Mouse (Mus musculus) midbrain, embryonic 14.5 days (tissue): Measurements from ENCODE around the gene Macf1. TPM values are rescaled to one million over a fixed set of nuclear protein-coding genes. Genes with fewer than 3 reads are reported as not detected.
A peak's percentile ranks its signal among the peaks of the same experiment; 100 is the strongest.

ENCODE experiments used
- ATAC-seq: fragments of 200-750 bp; cut with Nextera tagmentation; 2 replicates; pipeline ENCODE4 v1.8.0; 2017; ENCODE audit warnings: moderate number of reproducible peaks, moderate library complexity; ENCODE audit not compliant: low FRiP score, low TSS enrichment
- DNase-seq: peaks from one replicate; pipeline ENCODE4 v3.0.0-alpha.2; 2015
- H3K27ac ChIP-seq: fragments of 300-500 bp; sonication (generic); replicated peaks from 2 replicates; pipeline ENCODE4 v1.5.1; 2014; ENCODE audit warnings: mild to moderate bottlenecking, low read depth, low read length, moderate library complexity
- H3K27me3 ChIP-seq: fragments of 300-500 bp; sonication (generic); 2 replicates; pipeline ENCODE4 v1.6.1; 2014; ENCODE audit warnings: low read length, control low read depth, mixed read lengths; ENCODE audit not compliant: control insufficient read depth, insufficient read depth
- H3K36me3 ChIP-seq: fragments of 300-500 bp; sonication (generic); 2 replicates; pipeline ENCODE4 v1.6.1; 2014; ENCODE audit warnings: low read length, control low read depth; ENCODE audit not compliant: control insufficient read depth, insufficient read depth
- H3K4me1 ChIP-seq: fragments of 300-500 bp; sonication (generic); 2 replicates; pipeline ENCODE4 v1.6.1; 2014; ENCODE audit warnings: mild to moderate bottlenecking, antibody characterized with exemption, low read length, control low read depth; ENCODE audit not compliant: control insufficient read depth, insufficient read depth
- H3K4me2 ChIP-seq: fragments of 300-500 bp; sonication (generic); 2 replicates; pipeline ENCODE4 v1.6.1; 2014; ENCODE audit warnings: mild to moderate bottlenecking, low read length, moderate library complexity
- H3K4me3 ChIP-seq: fragments of 300-500 bp; sonication (generic); replicated peaks from 2 replicates; pipeline ENCODE4 v1.5.1; 2014; ENCODE audit warnings: low read depth, low read length
- H3K9ac ChIP-seq: fragments of 300-500 bp; sonication (generic); replicated peaks from 2 replicates; pipeline ENCODE4 v1.6.1; 2014; ENCODE audit warnings: mild to moderate bottlenecking, low read length, moderate library complexity
- H3K9me3 ChIP-seq: fragments of 300-500 bp; sonication (generic); 2 replicates; pipeline ENCODE4 v1.6.1; 2016; ENCODE audit warnings: low read length, control low read depth, mixed read lengths; ENCODE audit not compliant: control insufficient read depth
- WGBS: fragments of 180-500 bp; shearing (Covaris S2); extraction: QIAGEN DNeasy Blood & Tissue Kit; methylation state at CpG from one replicate; pipeline ENCODE4 v1.1.7; 2014; 5-methylcytosine and 5-hydroxymethylcytosine counted together
- polyA plus RNA-seq: library from polyadenylated mRNA; unstranded; fragments of >200 nt; fragmentation: Nextera tagmentation; extraction: Ambion mirVana; gene quantifications from 2 replicates; pipeline ENCODE4 v1.2.1, GENCODE M21; 2014

The Macf1 gene
- polyA plus RNA-seq, 1 experiment from 2014 or later, result 140 TPM

GRCm38 (mm10) chr4:123685046-123685445, 886 bp upstream of the Macf1 start:
- Histone ChIP-seq H3K4me1 (peaks cover 18% of the 10 kb centered on the region), H3K4me3 (peak overlapping the region; percentile 91), H3K27ac (no peak overlapping the region), H3K36me3 (peaks cover 32% of the 10 kb centered on the region), H3K4me2 (peak overlapping the region; percentile 85), H3K9me3 (no peaks in the 10 kb centered on the region), H3K9ac (peak overlapping the region; percentile 98), H3K27me3 (no peaks in the 10 kb centered on the region)
- 76% methylated on average over 7 of the region's 7 CpGs for WGBS
- ATAC-seq, result no peak
- DNase-seq, result no peak

- Histone ChIP-seq H3K36me3 (peaks cover 48% of the 10 kb centered on the region), H3K9me3 (no peaks in the 10 kb centered on the region), H3K27ac (no peak overlapping the region), H3K27me3 (no peaks in the 10 kb centered on the region), H3K4me2 (no peak overlapping the region), H3K9ac (no peak overlapping the region), H3K4me3 (no peak overlapping the region), H3K4me1 (peaks cover 20% of the 10 kb centered on the region)
- no peak for ATAC-seq
- 84% methylated on average over 8 of the region's 8 CpGs for WGBS
- no peak for DNase-seq
These were observed 1.9 kb downstream of the Macf1 start for GRCm38 (mm10) chr4:123682291-123682690.

GRCm38 (mm10) chr4:123680962-123681361, 3.2 kb downstream of the Macf1 start:
- H3K4me2 ChIP-seq, result no peak overlapping the region
- DNase-seq, result no peak
- no peaks in the 10 kb centered on the region for H3K27me3 ChIP-seq
- H3K9ac ChIP-seq, result no peak overlapping the region
- no peaks in the 10 kb centered on the region for H3K9me3 ChIP-seq
- ATAC-seq, result no peak
- H3K36me3 ChIP-seq, result peaks cover 48% of the 10 kb centered on the region
- H3K27ac ChIP-seq, result no peak overlapping the region
- no peak overlapping the region for H3K4me3 ChIP-seq
- 63% methylated on average over 7 of the region's 7 CpGs for WGBS
- peaks cover 27% of the 10 kb centered on the region for H3K4me1 ChIP-seq

GRCm38 (mm10) chr4:123677060-123677804, 6.9 kb downstream of the Macf1 start:
- Histone ChIP-seq H3K27me3 (no peaks in the 10 kb centered on the region), H3K36me3 (peaks cover 54% of the 10 kb centered on the region), H3K4me3 (no peak overlapping the region), H3K27ac (peak overlapping the region; percentile 58), H3K4me1 (peaks cover 12% of the 10 kb centered on the region; the same call in 1 of the 2 replicates), H3K9me3 (no peaks in the 10 kb centered on the region), H3K4me2 (no peak overlapping the region), H3K9ac (peak overlapping the region; percentile 9; the same call in 1 of the 2 replicates)
- DNase-seq (peak; percentile 57), ATAC-seq (no peak)
- WGBS, result 23% methylated on average over 10 of the region's 10 CpGs

GRCm38 (mm10) chr4:123670598-123670997, 13.6 kb downstream of the Macf1 start:
- Histone ChIP-seq H3K27ac (0 out of 2 replicates have a peak overlapping the region, but pooled peaks have one; percentile 32), H3K9me3 (no peaks in the 10 kb centered on the region), H3K36me3 (peaks cover 31% of the 10 kb centered on the region), H3K4me1 (peaks cover 26% of the 10 kb centered on the region), H3K27me3 (no peaks in the 10 kb centered on the region), H3K4me2 (no peak overlapping the region), H3K9ac (no peak overlapping the region; the same call in 1 of the 2 replicates), H3K4me3 (no peak overlapping the region)
- DNase-seq (peak; percentile 67), ATAC-seq (no peak)

- Histone ChIP-seq H3K36me3 (peaks cover 24% of the 10 kb centered on the region), H3K4me3 (no peak overlapping the region), H3K4me1 (peaks cover 33% of the 10 kb centered on the region), H3K4me2 (no peak overlapping the region), H3K27me3 (no peaks in the 10 kb centered on the region), H3K9me3 (no peaks in the 10 kb centered on the region), H3K9ac (no peak overlapping the region), H3K27ac (no peak overlapping the region)
- WGBS, result 66% methylated on average over 6 of the region's 6 CpGs
- DNase-seq (no peak), ATAC-seq (no peak)
These were observed 14.5 kb downstream of the Macf1 start for GRCm38 (mm10) chr4:123669696-123670095.

- Histone ChIP-seq H3K4me3 (no peak overlapping the region), H3K36me3 (peaks cover 8% of the 10 kb centered on the region; the same call in 1 of the 2 replicates), H3K9me3 (no peaks in the 10 kb centered on the region), H3K4me1 (peaks cover 46% of the 10 kb centered on the region), H3K27ac (no peak overlapping the region), H3K9ac (0 out of 2 replicates have a peak overlapping the region, but pooled peaks have one; percentile 2), H3K27me3 (no peaks in the 10 kb centered on the region), H3K4me2 (0 out of 2 replicates have a peak overlapping the region, but pooled peaks have one; percentile 0)
- DNase-seq (peak; percentile 94), ATAC-seq (no peak)
- WGBS, result 0% methylated on average over 1 of the region's 1 CpGs
These were observed 16.8 kb downstream of the Macf1 start for GRCm38 (mm10) chr4:123667260-123667867.

GRCm38 (mm10) chr4:123666517-123666916, 17.6 kb downstream of the Macf1 start:
- 77% methylated on average over 1 of the region's 1 CpGs for WGBS
- H3K27me3 ChIP-seq, result no peaks in the 10 kb centered on the region
- H3K9ac ChIP-seq, result 0 out of 2 replicates have a peak overlapping the region, but pooled peaks have one; percentile 2
- H3K4me3 ChIP-seq, result no peak overlapping the region
- DNase-seq (peak; percentile 15), ATAC-seq (no peak)
- H3K9me3 ChIP-seq, result no peaks in the 10 kb centered on the region
- no peak overlapping the region for H3K27ac ChIP-seq
- peaks cover 54% of the 10 kb centered on the region for H3K4me1 ChIP-seq
- H3K36me3 ChIP-seq, result peaks cover 10% of the 10 kb centered on the region; the same call in 1 of the 2 replicates
- H3K4me2 ChIP-seq, result 0 out of 2 replicates have a peak overlapping the region, but pooled peaks have one; percentile 0
